Mouse (Mus musculus): Measurements from ENCODE around the gene Usf3.

- no peak for TF ChIP-seq POLR2A (IDR thresholded peaks at IDR 0.05; ENCODE audit: borderline replicate concordance, control insufficient read depth, low read depth, low read length)
- TF ChIP-seq CTCF (IDR thresholded peaks at IDR 0.05; ENCODE audit: control insufficient read depth, insufficient read depth, low read length): no peak
These were observed 3.5 kb downstream of the Usf3 start for GRCm38 (mm10) chr16:44176511-44176910.
